Mouse (Mus musculus) adrenal gland, postnatal 10 days (tissue): ENCODE data around the gene Krtap12-1. TPM values are rescaled to one million over a fixed set of nuclear protein-coding genes. Genes with fewer than 3 reads are reported as not detected.
"Not testable (repeated sequence)": the region's sequence is repeated elsewhere in the genome, so short reads cannot be mapped to it uniquely, and the experiment has no call there.

Experiments used
- DNase-seq: peaks from one replicate; pipeline ENCODE4 v3.0.0; 2021; ENCODE audit warnings: mixed read lengths
- long read RNA-seq, 2 experiments: library from polyadenylated mRNA; stranded (forward); transcript quantifications; one replicate each; pipeline ENCODE4 v2.0.0; 2021
- total RNA-seq, 2 experiments: library from RNA; stranded (reverse); gene quantifications; 2 replicates each; pipeline ENCODE4 v1.2.3; 2021

The Krtap12-1 gene
- total RNA-seq: not detected
- long read RNA-seq, experiment 1: 0 reads
- long read RNA-seq, experiment 2: 0 reads

- DNase-seq: not testable (repeated sequence)
Measured at GRCm38 (mm10) chr10:77720299-77720698, at the start of gene Krtap12-1. Gene Krtap12-1 (plus strand): TSS chr10:77720599.

GRCm38 (mm10) chr10:77670710-77671109 lies 49.7 kb upstream of the Krtap12-1 start:
- no peak for DNase-seq

- DNase-seq: no peak
Measured at GRCm38 (mm10) chr10:77671519-77671918, 48.9 kb upstream of the Krtap12-1 start.

- DNase-seq: no peak
Measured at GRCm38 (mm10) chr10:77673765-77674164, 46.6 kb upstream of the Krtap12-1 start.

GRCm38 (mm10) chr10:77677562-77677961 lies 42.8 kb upstream of the Krtap12-1 start:
- DNase-seq: no peak

GRCm38 (mm10) chr10:77682994-77683393 lies 37.4 kb upstream of the Krtap12-1 start:
- no peak for DNase-seq

GRCm38 (mm10) chr10:77684181-77684580 lies 36.2 kb upstream of the Krtap12-1 start:
- DNase-seq: no peak

- DNase-seq: no peak
Measured at GRCm38 (mm10) chr10:77685895-77686664, 34.3 kb upstream of the Krtap12-1 start, which contains the start of gene Tspear. Gene Tspear (plus strand): TSS chr10:77686569.

- DNase-seq: no peak
Measured at GRCm38 (mm10) chr10:77687021-77687420, 33.4 kb upstream of the Krtap12-1 start.

- not testable (repeated sequence) for DNase-seq
Measured at GRCm38 (mm10) chr10:77690356-77690807, 30.0 kb upstream of the Krtap12-1 start, which contains the start of gene Gm19402. Gene Gm19402 (minus strand): TSS chr10:77690757.

- DNase-seq: no peak
Measured at GRCm38 (mm10) chr10:77697133-77697532, 23.3 kb upstream of the Krtap12-1 start, which contains the start of gene Gm9508. Gene Gm9508 (minus strand): TSS chr10:77697233.

GRCm38 (mm10) chr10:77706326-77706725 lies 14.1 kb upstream of the Krtap12-1 start, which contains the start of gene Gm10272:
Gene Gm10272 (plus strand): TSS chr10:77706626.
- DNase-seq: no peak

- DNase-seq: no peak
Measured at GRCm38 (mm10) chr10:77709831-77710230, 10.6 kb upstream of the Krtap12-1 start.

- not testable (repeated sequence) for DNase-seq
Measured at GRCm38 (mm10) chr10:77711157-77711556, 9.2 kb upstream of the Krtap12-1 start, which contains the start of gene Gm10024. Gene Gm10024 (plus strand): TSS chr10:77711457.

- no peak for DNase-seq
Measured at GRCm38 (mm10) chr10:77713734-77714133, 6.7 kb upstream of the Krtap12-1 start.

GRCm38 (mm10) chr10:77715507-77715906 lies 4.9 kb upstream of the Krtap12-1 start, which contains the start of gene Gm10142:
Gene Gm10142 (plus strand): TSS chr10:77715807.
- DNase-seq: no peak

GRCm38 (mm10) chr10:77724855-77725254 lies 4.5 kb downstream of the Krtap12-1 start:
- no peak for DNase-seq

- DNase-seq: no peak
Measured at GRCm38 (mm10) chr10:77726186-77726585, 5.8 kb downstream of the Krtap12-1 start, which contains the start of gene Gm10100. Gene Gm10100 (plus strand): TSS chr10:77726486.

GRCm38 (mm10) chr10:77728280-77728679 lies 7.9 kb downstream of the Krtap12-1 start:
- DNase-seq: no peak

- DNase-seq: peak; percentile 34
Measured at GRCm38 (mm10) chr10:77729241-77729640, 8.8 kb downstream of the Krtap12-1 start.

GRCm38 (mm10) chr10:77735928-77736327 lies 15.5 kb downstream of the Krtap12-1 start:
- no peak for DNase-seq

GRCm38 (mm10) chr10:77738929-77739328 lies 18.5 kb downstream of the Krtap12-1 start:
- no peak for DNase-seq
